Mouse (Mus musculus) heart, adult 2 months (tissue): Measurements from ENCODE around the gene Gm20388. TPM values are rescaled to one million over a fixed set of nuclear protein-coding genes. Genes with fewer than 3 reads are reported as not detected.
A peak's percentile ranks its signal among the peaks of the same experiment; 100 is the strongest.

Experiments
- DNase-seq, 2 experiments: peaks; one replicate each; pipeline ENCODE4 v3.0.0; 2021
- H3K27ac ChIP-seq: fragments of 200-600 bp; 2 replicates; pipeline ENCODE4 v1.8.1; 2022
- H3K27me3 ChIP-seq: fragments of 200-500 bp; 2 replicates; pipeline ENCODE4 v1.6.1; 2012; ENCODE audit warnings: mild to moderate bottlenecking, low read length, inconsistent platforms, mixed read lengths; ENCODE audit not compliant: control insufficient read depth, insufficient read depth
- H3K36me3 ChIP-seq: fragments of 200-500 bp; 2 replicates; pipeline ENCODE4 v1.6.1; 2012; ENCODE audit warnings: low read length, inconsistent platforms; ENCODE audit not compliant: control insufficient read depth, insufficient read depth
- H3K4me1 ChIP-seq: fragments of 200-500 bp; 2 replicates; pipeline ENCODE4 v1.6.1; 2011; ENCODE audit warnings: low read length; ENCODE audit not compliant: control insufficient read depth, insufficient read depth
- H3K4me3 ChIP-seq: fragments of 200-600 bp; 2 replicates; pipeline ENCODE4 v1.8.1; 2022
- H3K79me2 ChIP-seq: fragments of 200-500 bp; replicated peaks from 2 replicates; pipeline ENCODE4 v1.6.1; 2012; ENCODE audit warnings: mild to moderate bottlenecking, inconsistent platforms, low read length, moderate library complexity, mixed read lengths; ENCODE audit not compliant: control insufficient read depth, insufficient read depth
- H3K9ac ChIP-seq: fragments of 200-500 bp; 2 replicates; pipeline ENCODE4 v1.6.1; 2012; ENCODE audit warnings: low read depth, mild to moderate bottlenecking, control low read depth, inconsistent platforms, low read length, mixed read lengths
- CTCF ChIP-seq: fragments of 200-600 bp; IDR thresholded peaks from 2 replicates; pipeline ENCODE4 v1.8.1; 2022; ENCODE audit warnings: antibody characterized with exemption, mild to moderate bottlenecking, moderate library complexity
- EP300 ChIP-seq: fragments of 200-500 bp; IDR thresholded peaks from 2 replicates; pipeline ENCODE4 v1.6.1; 2011; ENCODE audit warnings: low read depth, low read length, control low read depth; ENCODE audit not compliant: insufficient read depth
- POLR2A ChIP-seq: fragments of 200-500 bp; IDR thresholded peaks from 2 replicates; pipeline ENCODE4 v1.6.1; 2011; ENCODE audit warnings: mild to moderate bottlenecking, low read depth, low read length, control low read depth; ENCODE audit not compliant: insufficient read depth
- WGBS: fragments of 180-500 bp; shearing (Covaris S2); methylation state at CpG from one replicate; pipeline ENCODE4 v1.1.7; 2018; 5-methylcytosine and 5-hydroxymethylcytosine counted together
- intact Hi-C: fragments of 180-260 bp; cut with DNase I; formaldehyde crosslinking; loops from one replicate; pipeline ENCODE4 v1.15.1; 2025
- polyA plus RNA-seq: library from polyadenylated mRNA; depleted of rRNA; stranded (reverse); fragments of >200 nt; gene quantifications from 2 replicates; pipeline ENCODE4 v1.2.3, GENCODE M21; 2012
- total RNA-seq, 2 experiments: library from RNA; stranded (reverse); gene quantifications; 2 replicates each; pipeline ENCODE4 v1.2.3; 2021

Gm20388 gene
- total and polyA plus RNA-seq, 3 experiments, result 1.8 to 32.3 TPM; not detected in 1

DNA sequence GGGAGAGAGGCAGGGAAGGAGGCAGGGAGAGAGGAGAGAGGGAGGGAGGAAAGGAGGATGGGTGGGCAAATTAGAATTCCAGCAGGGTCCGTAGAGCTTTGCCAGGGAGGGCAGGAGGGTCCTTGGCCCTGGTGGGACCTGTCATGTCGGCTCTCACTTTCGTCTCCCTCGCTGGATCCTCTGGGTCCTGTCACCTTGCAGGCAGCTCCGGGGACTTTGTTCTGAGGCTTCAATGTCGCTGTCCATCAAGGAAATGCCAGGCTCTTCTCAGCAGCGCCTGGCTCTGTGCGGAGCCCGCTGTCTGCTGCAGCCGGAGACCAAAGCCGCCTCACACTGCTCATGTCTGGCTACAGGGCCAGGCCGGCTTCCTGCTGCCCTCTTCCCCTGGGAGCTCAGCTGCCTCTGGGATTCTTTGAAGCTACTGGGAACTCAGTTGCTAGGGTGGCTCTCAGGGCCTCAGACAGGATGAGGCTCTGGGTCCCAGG is 896.2 kb downstream of the Gm20388 start:
- H3K9ac ChIP-seq, result no peak overlapping the region
- no peaks in the 10 kb centered on the region for H3K36me3 ChIP-seq
- 37% methylated on average over 12 of the region's 12 CpGs for WGBS
- H3K4me3 ChIP-seq, result no peak overlapping the region
- intact Hi-C loops, result no loop called here
- H3K27ac ChIP-seq, result no peak overlapping the region
- H3K27me3 ChIP-seq, result no peaks in the 10 kb centered on the region
- H3K4me1 ChIP-seq, result peaks cover 3% of the 10 kb centered on the region
- H3K79me2 ChIP-seq, result no peaks in the 10 kb centered on the region
- peak in 1 of 2 experiments; percentile 29 for DNase-seq
- TF ChIP-seq POLR2A, result no peak
- no peak for TF ChIP-seq EP300
- no peak for TF ChIP-seq CTCF

DNA sequence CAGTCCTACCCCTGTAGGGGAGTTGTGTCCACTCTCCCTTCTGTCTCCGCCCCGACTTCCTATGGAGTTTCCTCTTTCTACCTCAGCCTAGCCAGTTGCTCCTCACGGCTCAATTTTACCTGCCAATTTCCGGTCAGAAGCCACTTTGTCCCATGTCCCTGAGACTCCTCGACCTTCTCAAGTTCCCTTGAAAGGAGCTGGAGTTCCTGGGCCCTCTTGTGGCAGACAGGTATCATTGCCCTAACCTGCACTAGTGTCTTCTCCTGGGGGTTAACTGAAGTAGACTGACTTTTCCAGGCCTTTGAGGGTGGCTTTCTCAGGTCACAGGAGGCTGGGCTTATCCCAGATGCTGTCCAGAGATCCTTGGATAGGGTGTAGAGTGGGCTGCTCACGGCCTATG is 897.1 kb downstream of the Gm20388 start:
- WGBS, result 42% methylated on average over 6 of the region's 6 CpGs
- Histone ChIP-seq H3K4me3 (no peak overlapping the region), H3K27me3 (no peaks in the 10 kb centered on the region), H3K9ac (no peak overlapping the region), H3K36me3 (no peaks in the 10 kb centered on the region), H3K27ac (no peak overlapping the region), H3K4me1 (peaks cover 3% of the 10 kb centered on the region), H3K79me2 (no peaks in the 10 kb centered on the region)
- intact Hi-C loops, result no loop called here
- TF ChIP-seq POLR2A (no peak), EP300 (no peak), CTCF (peak; percentile 65)
- no peak for DNase-seq

DNA sequence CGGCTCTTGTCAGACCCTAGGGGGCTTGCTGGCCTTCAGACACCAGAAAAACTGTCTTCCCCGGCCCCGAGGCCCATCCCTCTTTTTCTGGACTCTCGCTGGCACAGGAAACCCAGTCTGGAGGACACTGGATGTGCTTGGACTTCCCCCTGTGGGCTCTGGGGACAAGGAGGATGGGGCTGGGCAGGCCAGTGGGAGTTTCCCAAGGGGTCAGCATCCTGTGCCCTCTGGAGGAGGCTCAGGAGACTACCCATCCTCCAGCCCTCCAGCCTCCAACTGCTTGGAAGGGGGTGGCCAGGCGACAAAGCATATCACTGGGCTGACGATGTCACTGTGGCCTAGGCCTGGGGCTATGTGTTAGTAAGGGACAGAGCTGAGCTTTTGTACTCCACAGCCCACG is 898.4 kb downstream of the Gm20388 start:
- TF ChIP-seq CTCF (no peak), EP300 (no peak), POLR2A (no peak)
- Histone ChIP-seq H3K9ac (no peak overlapping the region), H3K4me3 (no peak overlapping the region), H3K4me1 (peaks cover 6% of the 10 kb centered on the region), H3K36me3 (no peaks in the 10 kb centered on the region), H3K27me3 (no peaks in the 10 kb centered on the region), H3K27ac (no peak overlapping the region), H3K79me2 (no peaks in the 10 kb centered on the region)
- 48% methylated on average over 7 of the region's 7 CpGs for WGBS
- intact Hi-C loops, result no loop called here
- DNase-seq, result no peak

GRCm38 (mm10) chr8:120811953-120812352 is 901.3 kb downstream of the Gm20388 start:
- no peaks in the 10 kb centered on the region for H3K27me3 ChIP-seq
- no peak overlapping the region for H3K27ac ChIP-seq
- no peaks in the 10 kb centered on the region for H3K79me2 ChIP-seq
- intact Hi-C loops, result no loop called here
- H3K36me3 ChIP-seq, result no peaks in the 10 kb centered on the region
- peaks cover 7% of the 10 kb centered on the region for H3K4me1 ChIP-seq
- TF ChIP-seq EP300 (no peak), POLR2A (no peak), CTCF (no peak)
- WGBS, result 64% methylated on average over 2 of the region's 2 CpGs
- no peak for DNase-seq
- H3K4me3 ChIP-seq, result no peak overlapping the region
- no peak overlapping the region for H3K9ac ChIP-seq

GRCm38 (mm10) chr8:120813028-120813427 is 902.4 kb downstream of the Gm20388 start:
- no peak overlapping the region for H3K4me3 ChIP-seq
- peaks cover 4% of the 10 kb centered on the region for H3K4me1 ChIP-seq
- H3K27ac ChIP-seq, result no peak overlapping the region
- no peaks in the 10 kb centered on the region for H3K79me2 ChIP-seq
- WGBS, result 25% methylated on average over 2 of the region's 2 CpGs
- intact Hi-C loops, result no loop called here
- H3K9ac ChIP-seq, result no peak overlapping the region
- TF ChIP-seq POLR2A, result no peak
- TF ChIP-seq EP300, result no peak
- no peak for TF ChIP-seq CTCF
- no peak for DNase-seq
- H3K27me3 ChIP-seq, result no peaks in the 10 kb centered on the region
- no peaks in the 10 kb centered on the region for H3K36me3 ChIP-seq

DNA sequence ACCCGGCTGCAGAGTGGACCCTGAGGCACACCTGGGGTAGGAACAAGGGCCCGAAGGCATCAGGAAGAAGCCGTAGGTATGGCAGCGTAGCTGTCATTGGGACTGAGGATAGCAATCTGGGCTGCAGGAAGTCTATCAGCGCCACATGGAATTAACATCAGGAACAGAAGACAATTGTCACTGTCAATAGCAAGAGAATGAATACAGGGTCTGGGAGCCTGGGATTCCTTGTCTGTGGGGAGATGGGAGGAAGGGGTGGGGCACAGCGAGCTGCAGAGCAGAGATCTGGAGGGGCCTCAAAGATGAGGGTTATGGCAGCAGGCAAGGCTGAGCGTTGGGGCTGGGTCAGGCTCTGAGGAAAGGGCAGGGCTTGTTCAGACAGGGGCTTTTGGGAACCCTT is 903.2 kb downstream of the Gm20388 start:
- no peaks in the 10 kb centered on the region for H3K36me3 ChIP-seq
- intact Hi-C loops, result no loop called here
- H3K4me3 ChIP-seq, result no peak overlapping the region
- H3K27ac ChIP-seq, result no peak overlapping the region
- TF ChIP-seq POLR2A, result no peak
- no peak for TF ChIP-seq EP300
- TF ChIP-seq CTCF, result no peak
- H3K27me3 ChIP-seq, result no peaks in the 10 kb centered on the region
- no peak overlapping the region for H3K9ac ChIP-seq
- H3K4me1 ChIP-seq, result peaks cover 4% of the 10 kb centered on the region
- no peaks in the 10 kb centered on the region for H3K79me2 ChIP-seq
- 51% methylated on average over 7 of the region's 7 CpGs for WGBS
- no peak for DNase-seq
